Mouse (Mus musculus) neural tube, embryonic 13.5 days (tissue): ENCODE measurements around the gene Vdac1. TPM values are rescaled to one million over a fixed set of nuclear protein-coding genes. Genes with fewer than 3 reads are reported as not detected.
A peak's percentile ranks its signal among the peaks of the same experiment; 100 is the strongest.

Source experiments
- ATAC-seq: fragments of 200-750 bp; cut with Nextera tagmentation; 2 replicates; pipeline ENCODE4 v1.8.0; 2017; ENCODE audit warnings: low read depth, mild to moderate bottlenecking, moderate TSS enrichment, moderate library complexity
- H3K27ac ChIP-seq: fragments of 300-500 bp; sonication (generic); replicated peaks from 2 replicates; pipeline ENCODE4 v1.5.1; 2015; ENCODE audit warnings: moderate library complexity, mild to moderate bottlenecking, inconsistent platforms
- H3K27me3 ChIP-seq: fragments of 300-500 bp; sonication (generic); 2 replicates; pipeline ENCODE4 v1.6.1; 2015; ENCODE audit warnings: mild to moderate bottlenecking, inconsistent platforms
- H3K36me3 ChIP-seq: fragments of 300-500 bp; sonication (generic); 2 replicates; pipeline ENCODE4 v1.6.1; 2015; ENCODE audit warnings: mild to moderate bottlenecking, inconsistent platforms
- H3K4me1 ChIP-seq: fragments of 300-500 bp; sonication (generic); replicated peaks from 2 replicates; pipeline ENCODE4 v1.6.1; 2015; ENCODE audit warnings: inconsistent platforms
- H3K4me2 ChIP-seq: fragments of 300-500 bp; sonication (generic); 2 replicates; pipeline ENCODE4 v1.6.1; 2015; ENCODE audit warnings: inconsistent platforms, mild to moderate bottlenecking, moderate library complexity
- H3K4me3 ChIP-seq: fragments of 300-500 bp; sonication (generic); 2 replicates; pipeline ENCODE4 v1.5.1; 2015; ENCODE audit warnings: mild to moderate bottlenecking, inconsistent platforms
- H3K9ac ChIP-seq: fragments of 300-500 bp; sonication (generic); 2 replicates; pipeline ENCODE4 v1.6.1; 2015; ENCODE audit warnings: moderate library complexity, mild to moderate bottlenecking, inconsistent platforms
- H3K9me3 ChIP-seq: fragments of 300-500 bp; sonication (generic); 2 replicates; pipeline ENCODE4 v1.6.1; 2016; ENCODE audit warnings: inconsistent platforms
- WGBS: fragments of 180-500 bp; shearing (Covaris S2); methylation state at CpG from one replicate; pipeline ENCODE4 v1.1.7; 2015; 5-methylcytosine and 5-hydroxymethylcytosine counted together
- polyA plus RNA-seq: library from polyadenylated mRNA; unstranded; fragments of >200 nt; fragmentation: Nextera tagmentation; extraction: Ambion mirVana; gene quantifications from 2 replicates; pipeline ENCODE4 v1.2.1, GENCODE M21; 2015

The Vdac1 gene
- polyA plus RNA-seq = 296 and 366 TPM in 2 replicates

DNA sequence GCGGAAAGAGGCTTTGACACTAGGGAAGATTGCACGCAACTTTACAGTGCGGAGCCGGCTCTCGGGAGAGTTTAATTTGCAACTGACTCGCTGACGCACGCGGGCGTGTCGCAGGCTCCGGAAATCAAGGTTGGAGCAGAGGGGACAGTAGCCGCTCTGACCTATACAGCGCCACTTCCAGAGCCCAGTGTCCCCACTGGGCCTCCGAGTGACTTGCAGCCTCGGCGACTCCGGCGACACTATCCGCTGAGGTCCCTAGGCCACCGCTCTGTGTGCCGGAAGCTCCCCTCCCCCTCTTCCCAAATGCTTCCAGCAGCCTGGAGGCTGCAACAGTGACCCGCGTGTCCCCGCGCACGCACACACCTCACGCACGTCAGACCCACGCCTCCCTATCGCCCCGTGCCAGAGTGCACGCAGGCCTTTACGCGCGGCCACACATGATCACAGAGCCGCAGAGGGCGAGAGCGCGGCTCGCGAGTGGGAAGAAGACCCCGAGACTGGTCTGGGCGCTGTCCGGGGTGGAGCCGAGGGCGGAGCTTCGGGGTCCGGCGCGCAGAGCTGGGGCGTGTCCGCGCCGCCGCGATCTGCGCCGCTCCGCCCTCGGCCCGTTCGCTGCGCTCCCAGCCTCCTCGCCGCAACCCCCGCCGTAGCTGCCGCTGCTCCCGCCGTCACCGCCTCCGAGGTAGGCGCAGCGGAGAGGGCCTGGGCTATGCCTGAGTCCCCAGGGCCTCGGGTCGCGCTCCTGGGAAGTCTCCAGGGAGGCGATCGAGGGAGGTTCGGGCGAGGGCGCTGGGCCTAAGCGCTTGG, at the start of gene Vdac1:
TSS of gene Vdac1 (plus strand) at position 390 of the 807 bp plus-strand sequence.
- Histone ChIP-seq H3K9me3 (no peaks in the 10 kb centered on the region), H3K4me2 (peak within 1 kb of the TSS; percentile 97), H3K4me1 (peaks cover 48% of the 10 kb centered on the region), H3K9ac (peak within 1 kb of the TSS; percentile 96), H3K27me3 (0 out of 2 replicates have a peak, but pooled peaks cover 7% of the 10 kb centered on the region), H3K36me3 (no peaks in the 10 kb centered on the region), H3K27ac (peak within 1 kb of the TSS; percentile 93), H3K4me3 (peak within 1 kb of the TSS; percentile 92)
- under 1% methylated on average over 84 of the region's 84 CpGs for WGBS
- ATAC-seq = peak; percentile 96

DNA sequence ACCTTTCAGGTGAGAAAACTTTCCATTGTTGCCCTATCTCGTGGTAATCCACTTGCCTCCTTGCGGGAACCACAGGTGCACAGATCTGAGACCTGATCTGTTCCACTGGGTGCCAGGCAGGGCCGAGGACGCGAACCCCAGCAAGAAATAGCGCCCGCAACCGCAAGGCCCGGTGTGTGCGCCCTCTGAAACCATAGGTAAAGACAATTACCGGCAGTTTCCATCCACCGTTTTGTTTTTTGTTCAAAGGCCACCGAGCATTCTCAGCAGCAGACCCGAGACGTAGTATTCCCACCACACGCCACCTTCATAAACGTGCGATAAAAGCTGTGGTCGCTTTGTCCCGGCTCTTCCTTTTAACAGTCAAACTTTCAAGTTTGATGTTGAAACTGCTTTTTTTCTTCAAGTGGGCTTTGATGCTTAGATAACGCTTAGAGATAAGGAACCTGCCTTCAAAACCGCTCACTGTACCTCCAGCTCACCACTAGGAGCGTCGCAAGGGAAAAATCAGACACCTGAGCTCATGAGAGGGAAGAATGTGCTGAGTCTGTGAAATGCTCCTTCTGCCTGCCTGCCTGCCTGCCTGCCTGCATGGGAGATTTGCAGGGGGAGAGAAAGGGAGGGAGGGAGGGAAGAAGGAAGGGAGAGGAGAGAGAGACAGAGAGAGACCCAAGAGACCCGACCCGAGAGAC, 46.4 kb upstream of the Vdac1 start:
- Histone ChIP-seq H3K4me3 (no peak overlapping the region), H3K27me3 (peaks cover 17% of the 10 kb centered on the region), H3K4me1 (no peaks in the 10 kb centered on the region), H3K9ac (no peak overlapping the region), H3K27ac (no peak overlapping the region), H3K4me2 (peak overlapping the region; percentile 1; the same call in 1 of the 2 replicates), H3K9me3 (no peaks in the 10 kb centered on the region), H3K36me3 (no peaks in the 10 kb centered on the region)
- 21% methylated on average over 26 of the region's 26 CpGs for WGBS
- ATAC-seq = no peak

DNA sequence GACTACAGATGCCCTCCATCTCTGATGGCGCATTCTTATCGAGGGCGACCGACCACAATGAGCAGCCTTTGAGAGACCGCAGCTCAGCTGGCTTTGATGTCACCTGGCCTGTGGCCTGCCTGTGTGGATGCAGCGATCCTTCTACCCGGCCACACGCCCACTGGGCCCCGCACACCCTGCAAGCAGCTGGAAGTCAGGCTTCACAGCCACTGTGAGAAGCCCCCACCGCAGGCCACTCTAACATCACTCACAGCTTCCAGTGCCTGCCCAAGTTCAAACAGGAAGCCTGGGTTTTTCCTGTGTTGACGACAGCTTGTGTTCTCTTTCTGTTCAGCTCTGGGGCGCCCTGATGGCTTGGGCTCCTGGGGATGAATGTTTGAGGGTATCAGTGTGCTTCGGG, 42.2 kb upstream of the Vdac1 start:
- WGBS = 74% methylated on average over 13 of the region's 13 CpGs
- no peak for ATAC-seq
- no peak overlapping the region for H3K27ac ChIP-seq
- no peak overlapping the region for H3K9ac ChIP-seq
- H3K4me2 ChIP-seq = no peak overlapping the region
- no peaks in the 10 kb centered on the region for H3K4me1 ChIP-seq
- H3K4me3 ChIP-seq = no peak overlapping the region
- H3K36me3 ChIP-seq = no peaks in the 10 kb centered on the region
- peaks cover 17% of the 10 kb centered on the region for H3K27me3 ChIP-seq
- H3K9me3 ChIP-seq = no peaks in the 10 kb centered on the region

DNA sequence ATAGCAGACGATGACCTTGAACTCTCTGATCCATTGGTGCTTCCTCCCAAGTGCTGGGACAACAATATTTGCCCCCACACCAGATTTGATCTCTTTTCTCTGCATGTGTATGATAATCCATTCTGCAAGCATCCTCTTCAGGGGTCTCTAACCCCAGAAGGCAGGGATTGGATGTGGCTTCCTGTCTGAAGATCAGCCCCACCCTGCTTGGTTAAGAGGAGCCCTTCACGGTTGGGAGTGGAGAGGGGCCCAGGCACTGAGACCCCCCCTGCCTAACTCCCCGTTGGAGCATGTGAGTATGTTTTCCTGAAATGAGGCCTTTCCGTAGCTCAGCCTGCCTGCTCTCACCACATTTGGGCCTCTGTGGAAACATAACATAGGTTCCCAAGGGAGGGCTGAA, 41.0 kb upstream of the Vdac1 start:
- H3K27me3 ChIP-seq = peaks cover 8% of the 10 kb centered on the region; the same call in 1 of the 2 replicates
- no peak for ATAC-seq
- no peaks in the 10 kb centered on the region for H3K4me1 ChIP-seq
- WGBS = 76% methylated on average over 4 of the region's 4 CpGs
- no peak overlapping the region for H3K27ac ChIP-seq
- no peak overlapping the region for H3K4me3 ChIP-seq
- no peaks in the 10 kb centered on the region for H3K36me3 ChIP-seq
- no peak overlapping the region for H3K9ac ChIP-seq
- no peaks in the 10 kb centered on the region for H3K9me3 ChIP-seq
- H3K4me2 ChIP-seq = no peak overlapping the region

DNA sequence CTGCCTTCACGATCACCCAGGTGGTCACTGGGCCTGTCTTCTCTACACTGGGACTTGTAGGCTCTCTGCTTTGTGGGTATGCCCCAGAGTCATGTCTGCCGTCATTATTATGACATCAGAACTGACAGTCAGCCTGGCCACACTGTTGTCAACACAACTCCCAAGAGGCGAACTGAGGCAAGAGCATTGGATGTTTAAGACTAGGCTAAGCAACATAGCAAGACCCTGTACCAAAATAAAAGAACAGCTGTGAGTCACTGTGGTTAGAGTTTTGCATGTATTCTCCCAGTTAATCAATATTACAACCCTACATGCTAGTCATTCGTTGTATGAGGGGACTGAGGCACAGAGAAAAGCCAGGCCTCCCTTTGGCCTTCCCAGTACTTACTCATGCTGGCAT, 40.1 kb upstream of the Vdac1 start:
- no peaks in the 10 kb centered on the region for H3K36me3 ChIP-seq
- H3K9me3 ChIP-seq = no peaks in the 10 kb centered on the region
- whole genome bisulfite sequencing = 86% methylated on average over 4 of the region's 4 CpGs
- H3K4me3 ChIP-seq = no peak overlapping the region
- H3K9ac ChIP-seq = no peak overlapping the region
- H3K4me1 ChIP-seq = no peaks in the 10 kb centered on the region
- H3K27ac ChIP-seq = no peak overlapping the region
- ATAC-seq = no peak
- H3K4me2 ChIP-seq = no peak overlapping the region
- H3K27me3 ChIP-seq = no peaks in the 10 kb centered on the region

DNA sequence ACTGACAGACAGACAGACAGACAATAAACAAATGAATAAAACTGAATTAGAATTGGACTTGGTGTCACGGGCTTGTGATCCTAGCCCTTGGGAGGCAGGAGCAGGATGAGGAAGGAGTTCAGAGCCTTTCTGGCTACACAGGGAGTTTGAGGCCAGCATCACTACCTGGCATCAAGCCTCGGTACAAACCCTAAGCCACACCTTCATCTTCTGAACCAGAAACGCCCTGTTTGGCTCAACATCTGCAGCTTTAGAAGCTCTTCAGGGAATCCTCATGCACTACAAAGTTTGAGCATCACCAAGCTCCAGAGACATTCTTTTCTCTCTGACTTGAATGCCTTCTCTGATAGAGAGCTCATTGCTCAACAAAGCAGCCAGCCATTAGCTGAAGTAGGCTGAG, 39.1 kb upstream of the Vdac1 start:
- Histone ChIP-seq H3K27me3 (no peaks in the 10 kb centered on the region), H3K4me3 (no peak overlapping the region), H3K9me3 (no peaks in the 10 kb centered on the region), H3K9ac (no peak overlapping the region), H3K27ac (no peak overlapping the region), H3K36me3 (no peaks in the 10 kb centered on the region), H3K4me1 (no peaks in the 10 kb centered on the region), H3K4me2 (no peak overlapping the region)
- 71% methylated on average over 3 of the region's 3 CpGs for WGBS
- no peak for ATAC-seq

DNA sequence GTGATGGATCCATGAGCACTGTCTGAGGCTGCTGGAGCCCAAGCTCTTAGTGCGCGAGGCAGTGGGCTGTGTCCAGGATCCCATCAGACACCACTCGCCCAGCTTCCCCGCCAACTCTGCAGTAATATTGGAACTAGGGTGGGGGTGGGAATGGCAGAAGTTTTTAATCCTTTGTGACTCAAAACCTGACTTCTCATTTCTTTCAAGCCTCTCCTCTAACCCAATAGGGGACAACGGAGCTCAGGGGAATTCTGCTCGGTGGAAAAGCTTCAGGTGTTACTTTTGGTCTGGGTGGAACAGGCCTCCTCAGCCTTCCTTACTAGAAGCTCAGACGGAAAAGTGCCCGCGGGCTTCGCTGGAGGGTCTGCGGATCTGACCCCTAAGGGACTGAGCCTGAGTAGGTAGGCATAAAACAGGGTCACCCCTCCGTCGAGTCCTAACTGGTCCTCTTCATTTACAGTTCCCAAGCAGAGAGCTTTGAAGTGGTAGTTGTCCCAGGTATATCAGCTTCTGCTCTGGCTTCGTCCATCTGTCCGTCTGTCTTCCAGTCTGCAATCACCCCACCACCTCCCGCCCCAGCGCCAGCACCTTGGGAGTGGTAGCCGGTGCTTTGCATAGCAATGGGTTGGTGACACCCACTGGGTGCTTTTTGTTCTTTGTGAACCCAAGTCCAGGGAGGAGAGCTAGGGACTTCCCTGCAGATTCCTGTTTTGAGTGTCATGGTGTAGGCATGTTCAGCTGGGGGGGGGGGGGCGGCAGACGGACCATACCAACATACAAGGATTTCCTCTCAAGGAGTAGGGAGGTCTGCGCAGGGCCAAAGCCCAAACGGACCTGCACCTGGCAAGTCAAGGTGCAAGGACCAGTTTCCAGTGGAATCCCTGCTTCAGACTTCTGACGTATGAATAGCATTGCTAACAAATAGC, 36.0 kb upstream of the Vdac1 start:
- no peaks in the 10 kb centered on the region for H3K36me3 ChIP-seq
- no peak overlapping the region for H3K4me2 ChIP-seq
- H3K27me3 ChIP-seq = no peaks in the 10 kb centered on the region
- H3K9me3 ChIP-seq = no peaks in the 10 kb centered on the region
- no peak overlapping the region for H3K9ac ChIP-seq
- no peaks in the 10 kb centered on the region for H3K4me1 ChIP-seq
- H3K4me3 ChIP-seq = no peak overlapping the region
- 55% methylated on average over 23 of the region's 23 CpGs for WGBS
- ATAC-seq = no peak
- no peak overlapping the region for H3K27ac ChIP-seq

DNA sequence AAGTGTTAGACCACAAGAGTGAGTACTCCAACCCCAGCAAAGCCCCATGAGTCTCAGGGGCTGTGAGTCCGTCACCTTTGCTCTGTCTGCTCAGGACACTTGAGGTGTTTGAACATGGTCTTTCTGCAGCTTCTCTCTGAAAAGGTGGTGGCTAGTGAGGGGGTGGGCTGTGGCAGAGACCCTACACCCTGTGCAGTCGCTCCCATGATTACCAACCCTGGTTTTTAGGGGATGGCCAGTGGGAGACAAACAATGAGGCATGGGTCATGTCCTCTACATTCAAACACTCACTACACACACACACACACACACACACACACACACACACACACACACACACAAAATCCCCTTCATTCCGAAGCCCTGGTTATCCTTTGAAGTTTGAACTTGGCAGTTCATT, 33.3 kb upstream of the Vdac1 start:
- H3K4me3 ChIP-seq = no peak overlapping the region
- no peak overlapping the region for H3K9ac ChIP-seq
- H3K4me1 ChIP-seq = no peaks in the 10 kb centered on the region
- H3K27ac ChIP-seq = no peak overlapping the region
- no peak for ATAC-seq
- H3K27me3 ChIP-seq = no peaks in the 10 kb centered on the region
- WGBS = 64% methylated on average over 3 of the region's 3 CpGs
- H3K36me3 ChIP-seq = no peaks in the 10 kb centered on the region
- H3K4me2 ChIP-seq = no peak overlapping the region
- H3K9me3 ChIP-seq = no peaks in the 10 kb centered on the region

DNA sequence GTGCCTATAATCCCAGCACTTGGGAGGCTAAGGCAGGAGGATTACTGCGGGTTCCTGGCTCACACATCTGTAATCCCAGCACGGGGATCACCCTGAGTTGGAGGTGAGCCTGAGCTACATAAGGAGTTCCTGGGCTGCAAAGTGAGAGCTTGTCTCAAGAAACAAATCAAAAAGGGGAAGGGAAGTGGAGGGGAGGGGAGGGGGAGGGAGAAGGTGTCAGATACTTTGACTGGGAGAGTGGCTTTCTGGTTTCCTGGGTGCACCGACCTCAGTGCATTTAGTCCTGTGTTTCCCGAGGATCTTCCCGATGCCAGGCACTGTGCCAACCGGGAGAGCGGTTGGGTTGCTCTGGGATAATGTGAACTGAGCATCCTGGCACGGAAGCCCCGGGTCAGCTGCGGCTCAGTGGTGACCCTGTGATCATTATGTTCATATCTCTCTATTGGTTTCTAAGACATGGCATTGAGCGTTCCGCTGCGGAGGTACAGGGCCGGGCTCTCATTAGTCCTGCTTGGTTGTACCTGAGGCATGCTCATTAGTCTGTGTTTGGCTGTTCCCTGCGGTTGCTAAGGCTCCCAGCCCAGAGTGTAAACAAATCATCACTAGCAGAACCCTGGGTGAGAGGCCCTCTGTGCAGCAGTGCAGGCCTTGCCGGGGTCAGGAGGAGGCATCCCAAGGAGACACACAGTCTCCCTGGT, 28.1 kb upstream of the Vdac1 start:
- no peak overlapping the region for H3K4me3 ChIP-seq
- WGBS = 52% methylated on average over 16 of the region's 16 CpGs
- no peaks in the 10 kb centered on the region for H3K9me3 ChIP-seq
- no peaks in the 10 kb centered on the region for H3K27me3 ChIP-seq
- H3K27ac ChIP-seq = no peak overlapping the region
- no peak overlapping the region for H3K9ac ChIP-seq
- no peaks in the 10 kb centered on the region for H3K36me3 ChIP-seq
- 0 out of 2 replicates have a peak, but pooled peaks cover 4% of the 10 kb centered on the region for H3K4me1 ChIP-seq
- no peak overlapping the region for H3K4me2 ChIP-seq
- ATAC-seq = peak; percentile 50

DNA sequence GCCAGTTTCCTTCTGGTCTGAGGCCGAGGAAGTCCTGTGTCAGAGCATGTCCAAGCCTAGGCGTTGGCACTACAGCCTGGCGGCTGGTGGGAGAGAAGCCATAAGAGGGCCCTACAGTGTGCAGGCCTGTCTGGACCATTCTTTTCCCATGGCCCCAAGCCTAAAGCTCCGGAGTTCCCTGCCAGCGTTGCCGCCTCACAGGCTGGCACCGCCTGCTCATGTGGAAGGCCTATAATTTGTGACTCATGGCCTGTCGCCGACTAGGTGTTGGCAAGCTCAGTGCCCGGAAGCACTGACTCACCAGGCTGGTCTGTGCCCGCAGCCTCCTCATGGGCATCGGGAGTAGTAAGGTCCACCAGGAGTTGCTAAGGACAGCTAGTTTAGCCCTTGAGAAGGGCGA, 27.0 kb upstream of the Vdac1 start:
- Histone ChIP-seq H3K27ac (no peak overlapping the region), H3K36me3 (no peaks in the 10 kb centered on the region), H3K4me2 (no peak overlapping the region), H3K27me3 (no peaks in the 10 kb centered on the region), H3K4me1 (0 out of 2 replicates have a peak, but pooled peaks cover 4% of the 10 kb centered on the region), H3K4me3 (no peak overlapping the region), H3K9ac (no peak overlapping the region), H3K9me3 (no peaks in the 10 kb centered on the region)
- WGBS = 91% methylated on average over 13 of the region's 13 CpGs
- ATAC-seq = 0 out of 2 replicates have a peak, but pooled peaks have one; percentile 32

DNA sequence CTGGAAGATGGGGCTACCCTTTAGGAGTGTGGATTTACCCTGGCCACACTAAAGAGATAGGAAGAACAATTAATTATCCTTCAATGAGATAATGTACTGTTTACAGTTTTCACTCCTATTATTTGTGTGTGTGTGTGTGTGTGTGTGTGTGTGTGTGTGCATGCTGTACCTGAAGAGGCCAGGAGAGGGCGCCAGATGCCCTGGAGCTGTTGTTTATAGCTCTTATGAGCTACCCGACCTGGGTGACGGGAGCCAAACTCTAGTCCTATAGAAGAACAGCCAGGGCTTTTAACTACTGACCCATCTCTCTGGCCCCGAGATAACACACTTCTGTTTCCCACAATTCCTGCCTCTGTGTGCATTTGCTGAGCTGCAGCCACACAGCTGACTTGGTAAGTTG, 25.4 kb upstream of the Vdac1 start:
- no peaks in the 10 kb centered on the region for H3K27me3 ChIP-seq
- ATAC-seq = no peak
- no peaks in the 10 kb centered on the region for H3K9me3 ChIP-seq
- H3K4me2 ChIP-seq = no peak overlapping the region
- H3K4me3 ChIP-seq = no peak overlapping the region
- no peak overlapping the region for H3K9ac ChIP-seq
- 83% methylated on average over 4 of the region's 4 CpGs for WGBS
- H3K36me3 ChIP-seq = no peaks in the 10 kb centered on the region
- 0 out of 2 replicates have a peak overlapping the region, but pooled peaks have one; percentile 1 for H3K27ac ChIP-seq
- H3K4me1 ChIP-seq = 0 out of 2 replicates have a peak, but pooled peaks cover 4% of the 10 kb centered on the region
